Mouse (Mus musculus) brown adipose tissue, adult 24 weeks (tissue): ENCODE measurements around the gene Prps1. TPM values are rescaled to one million over a fixed set of nuclear protein-coding genes. Genes with fewer than 3 reads are reported as not detected.
A peak's percentile ranks its signal among the peaks of the same experiment; 100 is the strongest.

Experiments
- H3K27ac ChIP-seq: fragments of 200-500 bp; replicated peaks from 2 replicates; pipeline ENCODE4 v1.5.1; 2012; ENCODE audit warnings: low read depth, mild to moderate bottlenecking, low read length
- H3K4me1 ChIP-seq: fragments of 200-500 bp; 2 replicates; pipeline ENCODE4 v1.6.1; 2012; ENCODE audit warnings: low read length, mixed read lengths; ENCODE audit not compliant: control insufficient read depth, insufficient read depth, insufficient read length
- H3K4me3 ChIP-seq: fragments of 200-500 bp; 2 replicates; pipeline ENCODE4 v1.5.1; 2012; ENCODE audit warnings: low read depth, mild to moderate bottlenecking, low read length, moderate library complexity; ENCODE audit not compliant: insufficient read depth
- polyA plus RNA-seq: library from polyadenylated mRNA; stranded (reverse); fragments of >200 nt; gene quantifications from 2 replicates; pipeline ENCODE4 v1.2.4, GENCODE M21; 2012; ENCODE audit not compliant: missing spikeins, insufficient read depth, insufficient read length

Prps1 gene
- 18.1 and 23.7 TPM in 2 replicates for polyA plus RNA-seq

- Histone ChIP-seq H3K27ac (peak within 1 kb of the TSS; percentile 26; the same call in 1 of the 2 replicates), H3K4me1 (no peaks in the 10 kb centered on the region), H3K4me3 (peak within 1 kb of the TSS; percentile 76)
These were observed at the start of gene Prps1 for GRCm38 (mm10) chrX:140456279-140456731. Gene Prps1, plus strand, starts transcription at chrX:140456613.

DNA sequence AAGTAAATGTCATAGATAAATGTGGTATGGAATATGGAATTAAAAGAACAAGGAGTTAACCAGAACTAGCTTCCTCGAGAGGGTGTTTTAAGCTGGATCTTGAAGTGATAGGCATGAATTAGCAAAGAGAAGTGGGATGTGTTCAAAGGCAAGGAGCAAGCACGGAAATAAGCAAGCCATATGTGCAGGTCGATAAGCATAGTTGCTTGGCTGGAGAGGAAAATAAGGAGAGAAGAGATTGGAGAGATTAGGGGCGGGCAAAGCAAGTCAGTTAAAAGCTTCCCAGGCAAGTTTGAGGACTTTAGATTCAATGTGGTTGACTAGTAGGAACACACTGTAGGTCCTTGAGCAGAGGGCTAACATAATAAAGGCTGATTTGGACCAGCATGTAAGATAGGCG, 48.8 kb upstream of the Prps1 start:
- no peaks in the 10 kb centered on the region for H3K4me1 ChIP-seq
- no peak overlapping the region for H3K4me3 ChIP-seq
- no peak overlapping the region for H3K27ac ChIP-seq

DNA sequence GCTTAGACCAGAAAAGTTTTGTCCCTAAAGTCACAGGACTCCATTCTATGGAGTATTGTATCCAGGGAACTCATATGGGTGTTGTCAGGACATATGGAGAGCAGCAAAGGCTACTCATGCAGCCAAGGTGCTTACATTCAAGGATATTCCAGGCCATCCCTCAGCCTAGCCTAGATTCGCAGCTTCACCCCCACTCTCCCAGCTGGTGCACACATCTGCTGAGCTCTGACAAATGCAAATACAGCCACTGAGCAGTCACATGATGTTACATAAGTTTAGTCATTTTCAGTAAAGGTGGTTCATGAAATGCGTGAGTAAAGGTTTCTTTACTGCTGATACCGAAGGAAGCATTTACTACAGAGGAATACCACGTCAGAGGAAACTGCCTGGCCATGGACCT, 37.9 kb upstream of the Prps1 start:
- H3K4me3 ChIP-seq: no peak overlapping the region
- no peak overlapping the region for H3K27ac ChIP-seq

GRCm38 (mm10) chrX:140427124-140427523, 29.3 kb upstream of the Prps1 start:
- no peak overlapping the region for H3K27ac ChIP-seq
- no peaks in the 10 kb centered on the region for H3K4me1 ChIP-seq
- no peak overlapping the region for H3K4me3 ChIP-seq

More for the DNA sequence above, 37.9 kb upstream of the Prps1 start:
- H3K4me1 ChIP-seq: no peaks in the 10 kb centered on the region

DNA sequence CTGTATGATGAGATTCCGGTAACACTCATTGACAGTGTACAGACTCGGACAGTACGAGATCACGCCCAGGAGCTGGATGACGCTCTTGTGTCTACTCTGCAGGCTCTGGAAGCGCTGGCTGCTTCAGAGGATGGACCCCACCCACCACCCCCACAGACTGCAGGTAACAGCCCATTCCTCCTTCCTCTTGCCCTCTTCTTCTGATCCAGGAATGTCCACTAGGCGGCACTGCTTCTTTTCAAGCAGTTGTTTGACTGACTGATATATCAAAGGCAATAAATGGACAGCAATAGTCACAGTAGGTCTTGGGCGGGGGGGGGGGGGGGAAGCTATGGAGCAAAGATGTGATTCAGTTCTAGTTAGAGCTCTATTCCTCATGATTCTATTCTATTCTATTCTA, 28.2 kb upstream of the Prps1 start:
- H3K4me1 ChIP-seq: no peaks in the 10 kb centered on the region
- H3K27ac ChIP-seq: no peak overlapping the region
- no peak overlapping the region for H3K4me3 ChIP-seq

DNA sequence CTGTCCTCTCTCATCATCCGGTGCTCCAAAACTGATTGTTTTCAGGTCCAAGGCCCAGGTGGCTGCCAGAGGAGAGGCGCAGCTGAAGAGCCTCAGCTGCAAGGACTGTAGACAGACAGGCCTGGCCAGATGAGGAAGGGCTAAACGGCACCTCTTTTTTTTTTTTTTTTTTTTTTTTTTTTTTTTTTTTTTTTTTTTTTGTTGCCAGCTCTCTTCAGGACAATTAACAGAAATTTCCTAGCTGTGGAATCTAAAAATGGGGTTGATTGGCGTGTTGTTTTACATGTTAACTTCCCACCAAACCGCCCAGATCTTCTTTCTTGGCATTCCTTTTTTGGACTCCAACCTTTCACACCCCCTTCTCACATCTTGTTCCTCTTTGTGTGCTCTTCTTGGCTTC, 26.4 kb upstream of the Prps1 start:
- no peak overlapping the region for H3K4me3 ChIP-seq
- H3K4me1 ChIP-seq: no peaks in the 10 kb centered on the region
- no peak overlapping the region for H3K27ac ChIP-seq

- H3K27ac ChIP-seq: no peak overlapping the region
- H3K4me1 ChIP-seq: no peaks in the 10 kb centered on the region
- no peak overlapping the region for H3K4me3 ChIP-seq
These were observed 25.9 kb upstream of the Prps1 start for GRCm38 (mm10) chrX:140430506-140430905.

DNA sequence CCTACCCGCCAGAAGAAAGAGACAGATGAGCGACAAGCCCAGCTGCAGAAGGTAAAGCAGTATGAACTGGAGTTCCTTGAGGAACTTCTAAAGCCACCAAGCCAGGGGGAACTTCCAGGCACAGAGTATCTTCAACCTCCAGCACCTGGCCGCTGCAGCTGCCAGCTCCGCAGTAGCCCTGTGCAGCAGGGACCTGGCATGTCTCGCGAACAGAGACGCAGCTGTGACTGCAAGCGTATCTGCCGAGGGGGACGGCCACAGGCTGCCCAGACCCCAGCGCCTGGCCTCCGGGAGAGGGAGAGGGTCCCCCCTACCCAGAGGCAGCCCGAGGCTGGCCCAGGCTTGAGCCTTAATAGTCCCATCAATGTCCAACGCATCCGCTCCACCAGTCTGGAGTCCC, 24.4 kb upstream of the Prps1 start:
- H3K4me1 ChIP-seq: no peaks in the 10 kb centered on the region
- H3K4me3 ChIP-seq: no peak overlapping the region
- H3K27ac ChIP-seq: no peak overlapping the region

GRCm38 (mm10) chrX:140432786-140433185, 23.6 kb upstream of the Prps1 start:
- Histone ChIP-seq H3K4me1 (no peaks in the 10 kb centered on the region), H3K4me3 (no peak overlapping the region), H3K27ac (no peak overlapping the region)

DNA sequence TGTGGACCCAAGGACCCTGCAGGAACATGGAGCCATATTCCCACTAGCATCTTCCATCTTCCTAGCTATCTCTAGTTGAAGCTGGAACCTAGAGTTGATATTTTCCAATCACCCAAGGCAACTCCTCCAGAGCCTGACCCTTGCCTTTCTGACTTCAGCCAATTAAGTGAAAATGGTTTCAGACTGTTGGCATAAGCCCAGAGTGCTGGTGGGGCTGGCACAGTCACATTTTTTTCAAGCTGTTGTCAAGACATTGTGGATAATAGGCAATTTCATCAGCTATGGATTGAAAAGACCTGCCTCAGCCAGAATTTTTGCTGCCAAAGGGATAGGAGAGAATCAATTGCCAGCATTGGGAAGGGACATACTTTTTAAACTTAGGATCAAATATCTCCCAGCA, 18.5 kb upstream of the Prps1 start:
- Histone ChIP-seq H3K27ac (no peak overlapping the region), H3K4me3 (no peak overlapping the region), H3K4me1 (no peaks in the 10 kb centered on the region)

DNA sequence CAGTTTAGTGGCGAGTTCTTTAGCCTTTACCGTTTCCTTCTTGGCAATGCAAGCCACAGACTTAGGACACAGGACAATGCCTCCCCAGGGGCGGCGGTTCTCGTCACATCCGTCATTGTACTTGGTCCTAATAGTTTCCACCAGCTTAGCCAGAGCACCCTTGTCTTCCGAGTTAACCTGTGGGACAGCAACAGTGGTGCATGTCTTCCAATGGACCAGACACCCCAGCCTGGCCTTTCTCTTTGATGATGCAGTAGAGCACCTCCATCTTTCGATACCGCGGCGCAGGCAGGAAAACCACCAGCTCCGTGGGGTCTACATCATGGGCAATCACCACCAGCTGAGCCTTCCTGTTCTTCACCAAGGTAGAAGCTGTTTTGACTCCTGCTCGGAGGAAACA, 10.9 kb upstream of the Prps1 start:
- Histone ChIP-seq H3K27ac (no peak overlapping the region), H3K4me3 (peak overlapping the region; percentile 10; the same call in 1 of the 2 replicates), H3K4me1 (0 out of 2 replicates have a peak, but pooled peaks cover under 1% of the 10 kb centered on the region)

DNA sequence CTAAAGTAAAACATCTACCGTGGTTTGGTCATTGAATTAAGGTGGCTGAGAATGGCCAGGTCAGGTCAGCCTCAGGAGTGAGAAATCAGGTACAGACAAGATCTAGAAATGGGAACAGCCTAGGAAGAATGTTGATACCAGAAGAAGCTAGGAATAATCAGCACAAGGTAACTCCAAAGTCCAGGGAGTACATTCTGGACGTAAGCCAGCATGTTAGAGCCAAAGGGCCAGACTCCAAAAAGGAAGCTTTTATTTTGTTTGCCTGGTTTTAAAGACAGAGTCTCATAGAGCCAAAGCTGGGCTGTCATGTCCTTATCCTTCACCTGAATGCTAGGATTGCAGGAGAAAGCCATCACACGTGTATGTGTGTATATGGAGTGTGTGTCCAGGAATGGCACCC, 6.3 kb upstream of the Prps1 start:
- no peak overlapping the region for H3K27ac ChIP-seq
- H3K4me1 ChIP-seq: 0 out of 2 replicates have a peak, but pooled peaks cover 2% of the 10 kb centered on the region
- H3K4me3 ChIP-seq: no peak overlapping the region

DNA sequence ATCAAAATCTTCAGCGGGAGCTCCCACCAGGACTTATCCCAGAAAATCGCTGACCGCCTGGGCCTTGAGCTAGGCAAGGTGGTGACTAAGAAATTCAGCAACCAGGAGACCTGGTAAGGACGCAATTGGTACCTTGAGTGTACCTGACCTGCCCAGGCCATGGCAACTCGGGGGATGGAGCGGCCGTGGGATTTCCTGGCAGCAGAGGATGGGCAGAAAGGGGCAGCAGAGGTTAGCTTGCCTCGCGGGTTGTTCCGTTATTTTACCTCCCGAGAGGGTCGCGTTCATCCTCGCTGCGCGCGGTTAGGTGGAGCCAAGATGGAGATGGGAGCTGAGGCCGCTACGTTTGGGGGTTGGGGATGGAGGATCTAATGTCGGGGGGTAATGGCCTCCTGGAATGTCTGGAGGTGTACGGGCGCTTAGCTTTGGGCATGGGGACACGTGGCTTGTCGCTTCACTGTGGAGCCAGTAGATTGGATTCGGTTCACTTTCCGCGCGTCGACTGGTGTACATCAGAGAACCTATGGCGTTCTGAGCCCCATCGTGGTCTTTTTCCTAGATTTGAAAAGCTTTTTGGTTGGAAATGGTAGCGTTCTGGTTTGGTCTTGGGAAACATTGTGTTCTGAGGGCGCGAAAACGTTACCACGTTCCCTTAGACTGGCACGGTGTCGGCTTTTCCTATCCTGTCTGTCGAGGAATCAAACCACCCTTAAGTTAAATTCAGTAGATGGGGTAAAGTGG, 508 bp downstream of the Prps1 start:
- Histone ChIP-seq H3K4me3 (peak overlapping the region; percentile 76), H3K27ac (peak overlapping the region; percentile 26; the same call in 1 of the 2 replicates), H3K4me1 (no peaks in the 10 kb centered on the region)

- no peak overlapping the region for H3K27ac ChIP-seq
- no peaks in the 10 kb centered on the region for H3K4me1 ChIP-seq
- peak overlapping the region; percentile 76 for H3K4me3 ChIP-seq
These were observed 1.1 kb downstream of the Prps1 start for GRCm38 (mm10) chrX:140457502-140457901.

- Histone ChIP-seq H3K4me1 (no peaks in the 10 kb centered on the region), H3K27ac (no peak overlapping the region), H3K4me3 (no peak overlapping the region)
These were observed 21.8 kb downstream of the Prps1 start for GRCm38 (mm10) chrX:140478231-140478630.

GRCm38 (mm10) chrX:140479171-140479570, 22.8 kb downstream of the Prps1 start:
- Histone ChIP-seq H3K27ac (no peak overlapping the region), H3K4me3 (no peak overlapping the region), H3K4me1 (no peaks in the 10 kb centered on the region)
